Mouse (Mus musculus): ENCODE data around the gene Igf1r. TPM values are rescaled to one million over a fixed set of nuclear protein-coding genes. Genes with fewer than 3 reads are reported as not detected.
A peak's percentile ranks its signal among the peaks of the same experiment; 100 is the strongest.

Igf1r gene
- polyA plus RNA-seq, 1 experiment: 16.9 TPM

DNA sequence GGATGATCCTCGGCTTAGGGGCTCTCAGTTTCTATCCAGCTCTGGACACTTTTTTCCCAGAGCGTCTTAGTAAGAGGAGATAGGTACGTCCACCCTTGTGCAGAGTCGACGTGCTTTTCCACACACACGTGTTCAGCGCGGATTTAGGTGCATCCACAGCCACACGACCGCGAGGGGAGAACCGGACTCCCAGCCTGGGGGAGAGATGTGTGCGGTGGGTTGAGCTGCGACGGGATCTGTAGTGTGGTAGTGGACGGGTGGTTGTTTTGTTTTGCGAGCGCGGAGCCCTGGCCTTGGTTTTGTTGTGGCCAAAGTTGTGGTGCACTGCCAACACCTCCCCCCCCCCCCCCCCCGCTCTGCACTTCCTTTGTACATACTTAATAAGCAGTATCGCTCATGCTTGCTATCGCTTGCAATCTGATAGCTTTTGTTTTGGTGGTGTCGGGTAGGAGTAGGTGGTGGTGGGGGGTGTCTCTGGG lies 1.2 kb downstream of the Igf1r start:
- DNase-seq: no peak
- Histone ChIP-seq H3K4me3 (replicated peaks; ENCODE audit: extremely low read depth, low read depth, low read length) (peak overlapping the region; percentile 78), H3K4me1 (ENCODE audit: control insufficient read depth, insufficient read depth, low read length) (peaks cover 6% of the 10 kb centered on the region)
- WGBS: under 1% methylated on average over 22 of the region's 23 CpGs
- TF ChIP-seq POLR2A (IDR thresholded peaks at IDR 0.05; ENCODE audit: borderline replicate concordance, extremely low read depth, low read depth, low read length) (peak; percentile 63; the same call in 1 of the 2 replicates), CTCF (IDR thresholded peaks at IDR 0.05; ENCODE audit: insufficient read depth, low read length) (no peak)

DNA sequence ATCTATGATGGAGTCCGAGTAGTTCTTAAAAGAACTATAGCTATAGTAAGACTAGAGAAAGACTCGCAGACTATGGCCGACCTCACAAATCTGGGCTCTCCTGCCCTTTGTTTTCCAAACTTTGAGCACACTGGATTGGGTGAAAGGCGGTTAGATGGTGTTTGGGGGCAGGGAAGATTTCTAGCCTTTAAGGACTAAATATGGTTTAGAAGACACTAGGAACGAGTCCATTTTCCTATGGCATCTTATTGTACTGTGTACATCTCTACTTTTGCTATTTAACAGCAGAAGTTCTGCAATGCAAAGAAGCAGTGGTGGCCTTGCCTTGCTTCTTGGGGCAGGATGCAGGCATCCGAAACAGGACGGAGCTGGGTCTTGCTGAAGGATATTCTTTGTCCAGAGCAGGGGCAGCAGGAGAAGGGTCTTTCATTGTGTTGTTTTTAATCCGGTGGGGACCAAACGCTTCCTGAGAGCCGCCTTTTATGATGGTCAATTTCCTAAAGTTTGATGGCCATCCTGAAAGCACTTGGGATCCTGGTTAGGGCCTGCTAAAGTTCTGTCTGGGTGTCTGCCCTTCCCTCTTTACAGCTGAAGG lies 2.1 kb downstream of the Igf1r start:
- 36% methylated on average over 10 of the region's 10 CpGs for WGBS
- no peak for TF ChIP-seq POLR2A (IDR thresholded peaks at IDR 0.05; ENCODE audit: borderline replicate concordance, extremely low read depth, low read depth, low read length)
- no peak for TF ChIP-seq CTCF (IDR thresholded peaks at IDR 0.05; ENCODE audit: insufficient read depth, low read length)
- Histone ChIP-seq H3K4me1 (ENCODE audit: control insufficient read depth, insufficient read depth, low read length) (peaks cover 9% of the 10 kb centered on the region), H3K4me3 (replicated peaks; ENCODE audit: extremely low read depth, low read depth, low read length) (peak overlapping the region; percentile 23)
- no peak for DNase-seq

DNA sequence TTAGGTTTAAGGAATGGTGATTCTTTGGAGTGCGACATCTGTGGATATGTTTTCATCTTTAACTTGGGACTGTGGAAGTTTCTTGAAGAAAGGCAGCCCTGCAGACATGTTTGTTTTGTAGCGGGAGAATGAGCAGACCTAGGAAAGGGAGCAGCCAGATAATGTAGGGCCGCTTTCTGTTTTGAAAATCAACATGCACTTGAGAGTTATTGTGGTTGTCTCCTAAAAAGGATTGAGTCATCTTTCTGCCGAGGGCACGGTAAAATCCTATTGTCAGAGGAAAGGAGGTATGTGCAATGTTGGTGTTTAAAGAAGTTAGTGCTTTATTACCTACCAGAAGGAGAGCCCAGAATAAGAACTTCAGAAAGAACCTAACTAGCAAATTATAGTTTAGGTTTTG lies 2.6 kb downstream of the Igf1r start:
- Histone ChIP-seq H3K4me1 (ENCODE audit: control insufficient read depth, insufficient read depth, low read length) (peaks cover 9% of the 10 kb centered on the region), H3K4me3 (replicated peaks; ENCODE audit: extremely low read depth, low read depth, low read length) (no peak overlapping the region)
- TF ChIP-seq POLR2A (IDR thresholded peaks at IDR 0.05; ENCODE audit: borderline replicate concordance, extremely low read depth, low read depth, low read length): no peak
- no peak for TF ChIP-seq CTCF (IDR thresholded peaks at IDR 0.05; ENCODE audit: insufficient read depth, low read length)
- no peak for DNase-seq
- WGBS: 39% methylated on average over 5 of the region's 5 CpGs

DNA sequence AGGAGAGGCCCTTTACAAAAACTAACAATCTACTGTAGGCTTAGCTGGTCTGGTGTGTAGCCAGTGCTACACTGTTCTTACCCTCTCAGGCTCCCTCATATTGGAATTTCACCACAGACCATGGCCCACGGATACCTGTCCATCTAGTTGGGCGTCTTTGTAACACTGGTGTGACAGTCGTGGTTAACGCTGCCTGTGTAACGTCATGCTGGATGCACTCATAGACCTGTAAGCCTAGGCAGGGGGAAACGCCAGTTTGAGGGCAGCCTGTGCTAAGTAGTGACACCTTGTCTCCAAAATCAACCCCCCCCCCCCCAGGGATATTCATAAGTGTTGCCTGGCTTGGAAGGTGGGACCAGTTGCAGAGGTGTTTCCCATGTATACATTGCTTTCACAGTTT lies 4.7 kb downstream of the Igf1r start:
- no peak for DNase-seq
- WGBS: 71% methylated on average over 6 of the region's 6 CpGs
- Histone ChIP-seq H3K4me1 (ENCODE audit: control insufficient read depth, insufficient read depth, low read length) (peaks cover 9% of the 10 kb centered on the region), H3K4me3 (replicated peaks; ENCODE audit: extremely low read depth, low read depth, low read length) (no peak overlapping the region)
- no peak for TF ChIP-seq POLR2A (IDR thresholded peaks at IDR 0.05; ENCODE audit: borderline replicate concordance, extremely low read depth, low read depth, low read length)
- TF ChIP-seq CTCF (IDR thresholded peaks at IDR 0.05; ENCODE audit: insufficient read depth, low read length): no peak

- no peak for TF ChIP-seq POLR2A (IDR thresholded peaks at IDR 0.05; ENCODE audit: borderline replicate concordance, extremely low read depth, low read depth, low read length)
- TF ChIP-seq CTCF (IDR thresholded peaks at IDR 0.05; ENCODE audit: insufficient read depth, low read length): no peak
- H3K4me1 ChIP-seq (ENCODE audit: control insufficient read depth, insufficient read depth, low read length): peaks cover 9% of the 10 kb centered on the region
- no peak overlapping the region for H3K4me3 ChIP-seq (replicated peaks; ENCODE audit: extremely low read depth, low read depth, low read length)
- 8% methylated on average over 18 of the region's 18 CpGs for WGBS
- DNase-seq: no peak
These were observed 5.4 kb downstream of the Igf1r start for GRCm38 (mm10) chr7:67958045-67958444.

- no peak for TF ChIP-seq CTCF (IDR thresholded peaks at IDR 0.05; ENCODE audit: insufficient read depth, low read length)
- no peak for TF ChIP-seq POLR2A (IDR thresholded peaks at IDR 0.05; ENCODE audit: borderline replicate concordance, extremely low read depth, low read depth, low read length)
- H3K4me1 ChIP-seq (ENCODE audit: control insufficient read depth, insufficient read depth, low read length): peaks cover 9% of the 10 kb centered on the region
- no peak for DNase-seq
- no peak overlapping the region for H3K4me3 ChIP-seq (replicated peaks; ENCODE audit: extremely low read depth, low read depth, low read length)
- WGBS: 56% methylated on average over 9 of the region's 9 CpGs
These were observed 8.1 kb downstream of the Igf1r start for GRCm38 (mm10) chr7:67960701-67961100.

DNA sequence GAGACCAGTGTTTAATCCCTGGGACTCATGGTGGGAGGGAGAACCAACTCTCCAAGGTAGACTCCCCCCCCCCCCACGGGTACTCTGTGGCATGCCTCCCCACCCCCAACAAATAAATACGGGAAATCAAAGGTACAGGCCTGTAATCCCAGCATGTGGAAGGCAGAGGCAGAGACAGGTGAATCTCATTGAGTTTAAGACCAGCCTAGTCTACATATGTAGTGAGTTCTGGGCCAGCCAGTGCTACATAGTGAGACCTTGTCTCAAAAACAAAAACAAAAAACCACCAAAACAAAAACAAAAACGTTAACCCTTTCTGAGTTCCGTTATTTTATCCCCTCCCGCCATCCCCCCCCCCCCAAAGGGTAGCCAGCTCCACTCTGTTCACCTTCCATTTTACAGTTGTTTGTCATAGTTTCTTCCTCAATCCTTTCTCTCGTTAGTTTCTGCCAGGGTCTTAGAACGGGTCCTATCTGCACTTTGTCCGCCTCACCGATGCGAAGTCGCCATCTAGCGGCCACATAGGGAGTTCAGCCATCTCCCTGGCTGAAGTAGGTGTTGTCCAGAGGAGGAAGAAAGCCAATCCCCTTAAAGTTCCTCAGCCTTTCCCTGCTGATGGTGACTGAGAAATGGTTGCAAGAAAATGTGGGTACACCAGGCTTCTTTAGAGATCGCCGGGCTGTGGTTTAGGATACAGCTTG lies 9.1 kb downstream of the Igf1r start:
- TF ChIP-seq CTCF (IDR thresholded peaks at IDR 0.05; ENCODE audit: insufficient read depth, low read length) (peak; percentile 97), POLR2A (IDR thresholded peaks at IDR 0.05; ENCODE audit: borderline replicate concordance, extremely low read depth, low read depth, low read length) (no peak)

DNA sequence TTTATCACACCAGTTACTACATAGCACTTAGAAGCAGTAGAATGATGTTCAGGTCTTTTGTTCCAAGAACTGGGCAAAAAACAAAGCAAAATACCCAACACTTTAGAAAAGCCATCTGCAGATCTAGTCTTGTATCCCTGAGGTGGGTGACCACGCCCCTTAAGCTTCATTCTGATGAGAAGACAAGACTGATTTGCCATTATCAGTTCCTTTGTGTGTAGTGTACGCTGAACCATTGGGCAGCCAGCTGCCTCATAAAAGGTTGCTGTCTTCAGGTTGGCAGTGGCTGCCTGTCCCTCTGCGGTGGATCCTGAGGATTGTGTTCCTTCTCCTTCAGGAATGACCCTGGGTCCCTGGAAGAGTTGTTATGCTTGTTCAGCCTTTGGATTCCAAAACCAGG lies 11.1 kb downstream of the Igf1r start:
- no peak for TF ChIP-seq CTCF (IDR thresholded peaks at IDR 0.05; ENCODE audit: insufficient read depth, low read length)
- no peak for TF ChIP-seq POLR2A (IDR thresholded peaks at IDR 0.05; ENCODE audit: borderline replicate concordance, extremely low read depth, low read depth, low read length)
- DNase-seq: no peak
- Histone ChIP-seq H3K4me3 (replicated peaks; ENCODE audit: extremely low read depth, low read depth, low read length) (no peak overlapping the region), H3K4me1 (ENCODE audit: control insufficient read depth, insufficient read depth, low read length) (peaks cover 2% of the 10 kb centered on the region; the same call in 1 of the 2 replicates)
- 85% methylated on average over 3 of the region's 3 CpGs for whole genome bisulfite sequencing

More for the DNA sequence above, 9.1 kb downstream of the Igf1r start:
- WGBS: 13% methylated on average over 14 of the region's 14 CpGs
- Histone ChIP-seq H3K4me1 (ENCODE audit: control insufficient read depth, insufficient read depth, low read length) (peaks cover 9% of the 10 kb centered on the region), H3K4me3 (replicated peaks; ENCODE audit: extremely low read depth, low read depth, low read length) (no peak overlapping the region)
- DNase-seq: peak; percentile 78

GRCm38 (mm10) chr7:67968394-67968793 lies 15.8 kb downstream of the Igf1r start:
- peaks cover 7% of the 10 kb centered on the region for H3K4me1 ChIP-seq (ENCODE audit: control insufficient read depth, insufficient read depth, low read length)
- no peak overlapping the region for H3K4me3 ChIP-seq (replicated peaks; ENCODE audit: extremely low read depth, low read depth, low read length)
- no peak for DNase-seq
- WGBS: 70% methylated on average over 12 of the region's 12 CpGs
- TF ChIP-seq CTCF (IDR thresholded peaks at IDR 0.05; ENCODE audit: insufficient read depth, low read length): no peak
- no peak for TF ChIP-seq POLR2A (IDR thresholded peaks at IDR 0.05; ENCODE audit: borderline replicate concordance, extremely low read depth, low read depth, low read length)

DNA sequence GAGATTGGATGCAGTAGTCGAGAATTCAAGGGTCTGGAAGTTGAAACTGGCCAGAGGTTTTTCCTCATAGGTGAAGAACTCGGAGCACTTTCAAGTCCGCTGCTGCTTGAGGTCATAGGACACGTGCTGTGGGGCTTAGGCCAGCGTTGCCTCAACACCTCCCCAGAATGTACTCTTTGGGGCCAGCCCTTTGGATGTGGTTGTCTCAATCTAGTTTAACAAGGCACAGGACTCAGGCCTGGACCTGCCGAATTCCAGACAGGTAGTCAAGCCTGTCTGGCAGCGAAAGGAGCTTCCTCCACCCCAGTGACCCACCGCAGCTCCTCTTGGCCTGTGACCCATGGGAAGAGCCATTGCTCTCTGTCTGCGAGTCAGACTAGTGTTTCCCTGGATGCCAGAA lies 16.4 kb downstream of the Igf1r start:
- Histone ChIP-seq H3K4me3 (replicated peaks; ENCODE audit: extremely low read depth, low read depth, low read length) (no peak overlapping the region), H3K4me1 (ENCODE audit: control insufficient read depth, insufficient read depth, low read length) (peaks cover 9% of the 10 kb centered on the region)
- no peak for DNase-seq
- 81% methylated on average over 9 of the region's 9 CpGs for WGBS
- no peak for TF ChIP-seq CTCF (IDR thresholded peaks at IDR 0.05; ENCODE audit: insufficient read depth, low read length)
- no peak for TF ChIP-seq POLR2A (IDR thresholded peaks at IDR 0.05; ENCODE audit: borderline replicate concordance, extremely low read depth, low read depth, low read length)

All from lung, adult 2 months (tissue).